Mouse (Mus musculus): ENCODE measurements at regions not wholly inside any gene's neighbourhood (a gene's known extent, or its start where the extent isn't known, plus 50 kb on each side); places are given as distances from the start of the nearest gene placed in this dataset.

DNA sequence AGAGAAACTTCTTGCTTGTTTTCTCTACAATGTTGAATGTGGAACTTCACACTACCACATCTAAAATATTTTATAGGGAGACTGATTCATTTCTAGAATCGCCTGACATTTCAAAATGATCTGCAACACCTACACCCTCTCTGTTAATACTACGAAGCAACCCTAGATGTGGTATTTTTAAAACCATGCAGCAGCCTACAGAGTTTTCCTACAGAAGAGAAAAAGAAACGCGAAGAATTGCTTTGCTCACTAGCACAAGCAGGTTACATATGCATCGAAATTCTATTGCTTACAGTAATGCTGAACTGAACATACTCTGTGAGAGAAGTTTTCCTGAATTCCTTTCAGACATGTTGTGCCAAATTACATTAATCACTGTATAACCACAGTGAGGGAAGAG lies 488.7 kb downstream of the Fat4 start:
- no peak for DNase-seq

DNA sequence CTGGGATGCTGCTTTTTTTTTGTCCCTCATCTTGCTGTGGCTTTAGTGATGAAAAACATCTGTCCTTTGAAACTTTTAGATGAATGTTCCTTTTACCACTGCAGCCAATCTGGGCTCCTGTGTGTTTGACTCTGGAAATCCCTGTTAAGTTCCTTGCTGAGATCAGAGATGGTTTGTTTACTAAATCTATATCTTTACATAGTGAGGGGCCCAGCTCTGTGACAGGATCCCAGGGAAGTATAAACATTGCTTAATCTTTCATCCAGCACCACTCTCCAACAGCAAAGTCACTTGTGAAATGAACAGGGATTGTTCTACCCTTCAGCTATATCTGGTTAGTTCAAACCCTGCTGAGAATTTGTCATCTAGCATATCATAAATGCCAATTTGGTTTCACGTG lies 501.8 kb downstream of the Fat4 start:
- DNase-seq: no peak

DNA sequence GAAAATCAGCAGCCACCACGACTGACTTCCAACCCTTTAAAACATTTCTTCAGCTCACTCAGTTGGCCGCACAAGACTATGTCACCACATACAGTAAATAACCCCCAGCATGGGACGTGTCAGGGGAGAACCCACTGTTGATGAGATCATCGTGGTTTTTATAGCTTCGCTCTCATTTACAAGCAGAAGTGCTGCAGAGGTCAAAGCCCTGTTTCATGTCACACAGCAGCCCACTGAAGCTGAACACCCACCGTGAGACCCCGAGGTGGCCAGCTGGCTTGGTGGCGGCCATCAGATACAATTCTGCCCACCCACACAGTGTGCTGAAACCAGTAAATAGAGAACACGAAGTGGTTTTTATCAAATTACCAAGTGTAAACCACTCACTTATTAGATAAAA lies 503.7 kb downstream of the Fat4 start:
- DNase-seq: peak; percentile 5 to 16

DNA sequence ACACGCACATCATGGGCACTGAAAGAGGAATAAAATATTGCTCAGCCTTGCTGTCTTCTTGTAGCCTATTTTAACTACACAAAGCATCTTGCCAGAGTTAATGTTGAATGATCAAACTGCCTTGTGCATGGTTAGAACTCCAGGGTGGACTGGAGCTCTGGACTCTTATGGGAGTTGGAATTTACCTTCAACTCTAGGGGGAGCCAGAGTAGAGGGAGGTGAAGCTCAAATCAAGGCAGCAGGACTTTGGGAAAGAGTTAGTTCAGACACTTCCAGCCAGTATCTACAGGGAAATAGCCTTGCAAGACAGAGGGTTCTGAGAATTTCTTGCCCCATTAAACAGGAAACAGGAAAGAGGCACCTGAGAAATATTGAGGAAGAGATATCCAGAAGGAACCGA lies 505.3 kb downstream of the Fat4 start:
- DNase-seq: no peak

DNA sequence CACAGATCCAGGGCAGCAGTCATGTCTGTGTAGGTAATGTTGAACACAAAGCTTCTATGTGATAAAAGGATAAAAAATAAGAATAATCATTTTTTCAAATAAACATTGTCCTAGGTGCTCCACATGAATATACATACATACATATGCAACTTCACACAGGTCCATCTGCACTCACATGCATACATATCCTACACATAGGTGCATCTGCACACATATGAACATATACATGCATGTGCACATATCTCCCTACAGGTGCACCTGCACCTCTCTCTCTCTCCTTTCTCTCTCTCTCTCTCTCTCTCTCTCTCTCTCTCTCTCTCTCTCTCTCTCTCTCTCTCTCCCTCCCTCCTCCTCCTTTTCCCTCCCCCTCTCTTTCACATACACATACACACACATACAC lies 509.9 kb downstream of the Fat4 start:
- DNase-seq: no peak

DNA sequence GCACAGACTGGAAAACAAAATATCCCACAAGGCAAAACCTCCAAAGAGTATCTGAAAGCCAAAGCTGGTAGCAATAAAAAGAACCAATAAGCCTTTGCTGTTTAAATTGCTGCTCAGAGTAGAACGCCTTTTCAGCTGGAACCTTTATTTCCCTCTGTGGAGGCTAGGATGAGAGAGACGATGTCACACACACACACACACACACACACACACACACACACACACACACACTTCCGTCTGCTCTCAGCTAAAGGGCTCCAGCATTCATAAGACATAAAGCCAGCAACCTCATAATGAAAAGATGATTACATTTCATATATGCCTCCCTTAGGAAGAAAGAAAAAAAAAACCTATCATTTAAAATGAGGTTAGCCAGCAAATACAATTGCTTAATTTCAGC lies 510.5 kb downstream of the Fat4 start:
- DNase-seq: no peak

DNA sequence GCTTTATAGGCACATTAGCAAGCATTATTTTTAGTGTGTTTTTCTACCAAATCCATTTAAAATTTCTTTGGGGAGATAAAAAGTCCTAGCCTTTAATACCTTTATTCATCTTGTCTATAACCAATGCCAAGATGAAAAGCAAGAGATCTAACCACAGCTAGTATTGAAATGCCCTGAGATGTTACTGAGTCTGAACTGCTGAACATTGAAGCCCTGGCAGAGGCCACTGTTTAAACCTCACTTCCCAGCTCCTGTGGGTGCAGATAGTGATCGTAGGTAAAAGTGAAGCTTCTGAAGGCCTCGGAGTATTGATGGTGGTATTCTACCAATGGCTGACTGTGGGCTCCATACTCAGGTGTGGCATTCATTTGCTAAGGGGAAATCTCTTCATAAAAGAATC lies 510.9 kb downstream of the Fat4 start:
- no peak for DNase-seq

DNA sequence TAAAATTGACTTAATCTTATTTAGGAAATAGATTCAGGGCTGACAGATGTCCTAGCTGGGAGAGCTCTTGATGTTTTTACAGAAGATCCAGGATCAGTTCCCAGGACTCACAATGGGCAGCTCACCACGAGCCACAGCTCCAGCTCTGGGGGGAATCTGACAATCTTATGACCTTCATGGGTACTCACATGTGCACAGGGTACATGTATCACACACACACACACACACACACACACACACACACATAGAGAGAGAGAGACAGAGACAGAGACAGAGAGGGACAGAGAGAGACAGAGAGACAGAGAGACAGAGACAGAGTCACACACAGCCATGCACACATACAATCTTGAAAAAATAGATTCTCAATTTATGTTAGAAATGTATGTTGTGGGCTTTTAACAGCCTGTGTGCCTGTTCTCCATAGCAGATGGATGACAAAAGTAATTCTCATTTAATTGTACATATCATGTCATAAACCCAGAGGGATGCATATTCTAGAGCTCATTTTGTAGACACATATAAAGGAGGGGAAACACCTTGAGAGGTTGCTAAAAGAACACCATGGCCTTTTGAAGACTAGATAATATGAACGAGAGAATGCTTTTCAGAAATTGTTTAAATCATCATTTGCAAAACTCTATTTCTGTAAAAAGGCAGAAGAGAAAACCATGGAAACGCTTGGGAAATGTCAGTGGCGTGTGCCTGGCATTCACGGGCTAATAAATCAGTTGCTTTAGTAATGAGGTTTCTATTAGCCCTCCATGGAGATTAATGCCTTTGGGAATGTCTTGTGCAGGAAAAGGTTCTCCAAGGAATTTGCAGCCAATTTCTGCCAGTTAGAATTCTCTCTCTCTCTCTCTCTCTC lies 538.3 kb downstream of the Fat4 start:
- DNase-seq: no peak

DNA sequence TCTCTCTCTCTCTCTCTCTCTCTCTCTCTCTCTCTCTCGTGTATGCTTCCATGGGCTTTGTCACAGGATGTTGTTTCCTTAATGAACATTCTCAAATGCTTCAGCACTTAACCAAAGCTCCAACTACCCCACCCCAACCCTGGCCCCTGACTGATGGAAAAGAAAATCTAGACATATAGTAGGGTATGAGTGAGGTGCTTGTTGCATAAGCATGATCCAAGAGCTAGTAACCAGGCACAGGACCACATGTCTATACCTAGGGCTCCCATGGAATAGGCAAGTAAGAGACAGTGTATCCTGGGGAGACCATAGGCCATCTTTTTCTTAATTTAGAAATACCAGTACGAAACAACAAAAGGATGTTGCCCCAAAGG lies 538.9 kb downstream of the Fat4 start:
- no peak for DNase-seq

DNA sequence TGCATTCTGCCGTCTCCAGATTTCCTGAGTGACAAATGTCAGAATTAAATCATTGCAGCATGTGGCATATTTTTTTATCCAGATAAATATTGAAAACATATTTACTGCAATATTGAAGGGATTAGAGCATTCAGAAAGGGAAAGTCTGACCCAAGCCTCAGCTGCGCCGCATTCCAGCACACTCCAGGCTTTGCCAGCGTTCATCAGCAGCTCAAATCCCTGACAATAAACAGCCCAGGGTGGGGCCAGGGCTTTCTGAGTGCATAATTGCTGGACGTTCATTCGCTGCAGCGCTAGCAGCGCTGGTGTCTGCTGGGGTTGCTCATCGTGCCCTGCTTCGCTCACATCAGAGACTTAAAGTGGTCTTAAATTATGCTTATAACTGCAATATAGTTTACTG lies 556.6 kb downstream of the Fat4 start:
- DNase-seq: peak; percentile 5 to 11

DNA sequence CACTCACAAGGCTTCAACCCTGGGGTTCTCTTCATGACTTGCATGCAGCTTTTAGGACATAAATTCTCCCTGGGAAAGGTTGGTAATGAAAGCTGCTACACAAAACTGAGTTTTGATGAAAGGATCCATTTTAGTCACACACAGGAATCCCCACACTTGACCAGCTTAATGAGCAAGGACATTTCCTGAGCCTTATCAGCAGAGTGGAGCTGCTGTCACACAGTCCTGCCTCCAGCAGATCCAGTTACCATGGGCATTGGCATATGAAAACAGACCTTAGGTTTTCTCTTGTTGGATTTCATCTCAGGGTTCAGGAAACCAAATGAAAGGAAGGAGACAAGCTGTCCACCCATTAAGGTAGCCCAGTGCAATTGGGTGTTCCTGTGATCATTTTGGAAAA lies 568.9 kb downstream of the Fat4 start:
- no peak for DNase-seq

DNA sequence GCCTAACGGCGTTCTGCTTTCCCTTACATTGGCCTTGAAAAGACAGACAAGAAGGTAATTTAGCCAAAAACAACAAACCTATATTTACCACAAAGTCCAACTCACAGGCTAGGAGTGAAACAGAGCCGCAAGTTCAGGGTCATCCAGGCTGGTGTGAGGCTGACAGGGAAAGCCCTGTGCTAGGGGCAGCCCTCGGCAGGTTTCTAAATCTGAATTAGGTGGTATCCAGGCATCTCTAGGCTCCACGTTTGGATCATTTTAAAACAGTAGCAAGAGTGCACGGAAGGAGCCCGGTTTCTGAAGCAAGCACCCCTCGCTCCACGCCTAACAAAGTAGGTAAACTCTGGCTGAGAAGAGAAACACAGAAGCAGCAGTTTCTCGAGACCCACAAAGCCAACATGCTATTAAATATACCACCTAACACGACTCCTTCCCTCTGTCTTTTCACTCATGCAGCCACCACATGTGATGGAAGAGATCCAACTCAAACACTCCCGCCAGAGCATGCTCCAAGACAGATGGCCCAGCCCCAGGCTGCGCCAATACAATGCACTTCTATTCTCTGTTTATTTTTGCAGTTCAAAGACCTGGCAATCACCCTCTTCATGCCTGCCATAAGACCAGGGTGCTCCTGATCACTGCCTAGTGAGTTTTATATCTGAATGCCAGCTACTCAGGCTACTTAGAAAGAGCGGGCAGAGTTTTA lies 573.6 kb downstream of the Fat4 start:
- DNase-seq: peak; percentile 16 to 20

DNA sequence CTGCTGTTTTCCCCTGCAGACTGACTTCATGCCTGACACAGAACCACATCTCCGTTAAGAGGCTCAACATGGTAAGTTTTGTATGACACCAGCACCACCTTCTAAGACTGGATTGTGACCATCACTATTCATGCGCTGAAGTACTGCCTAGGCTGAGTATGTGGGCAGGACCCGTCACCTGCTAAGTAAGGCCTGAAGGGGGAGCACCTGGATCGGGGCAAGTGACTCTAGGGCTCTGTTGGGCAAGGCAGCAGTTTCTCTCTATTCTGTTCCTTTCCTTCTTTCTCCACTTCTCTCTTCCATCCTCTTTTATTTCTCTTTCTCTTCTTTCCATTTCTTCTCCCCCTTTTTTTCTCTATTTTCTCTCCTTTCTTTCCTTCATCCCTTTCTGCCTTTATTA lies 574.8 kb downstream of the Fat4 start:
- no peak for DNase-seq

DNA sequence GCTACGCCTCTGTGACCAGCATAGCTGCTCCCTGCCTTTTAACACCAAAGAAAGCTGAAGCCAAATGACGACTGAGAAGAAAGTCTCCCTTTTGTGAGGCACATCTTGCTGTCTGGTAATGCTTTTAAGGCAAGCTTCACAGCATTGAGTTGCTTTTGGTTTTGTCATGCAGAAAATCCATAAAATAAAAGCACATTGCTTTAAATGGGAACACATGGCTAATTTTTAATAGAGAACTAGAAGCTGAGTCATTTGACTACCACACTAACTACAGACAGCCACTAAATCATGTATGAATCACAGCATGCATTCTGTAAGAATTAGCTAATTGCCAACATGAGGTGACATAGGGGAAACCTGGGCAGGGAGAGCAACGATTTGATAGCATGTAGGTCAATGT lies 579.1 kb downstream of the Fat4 start:
- DNase-seq: no peak

DNA sequence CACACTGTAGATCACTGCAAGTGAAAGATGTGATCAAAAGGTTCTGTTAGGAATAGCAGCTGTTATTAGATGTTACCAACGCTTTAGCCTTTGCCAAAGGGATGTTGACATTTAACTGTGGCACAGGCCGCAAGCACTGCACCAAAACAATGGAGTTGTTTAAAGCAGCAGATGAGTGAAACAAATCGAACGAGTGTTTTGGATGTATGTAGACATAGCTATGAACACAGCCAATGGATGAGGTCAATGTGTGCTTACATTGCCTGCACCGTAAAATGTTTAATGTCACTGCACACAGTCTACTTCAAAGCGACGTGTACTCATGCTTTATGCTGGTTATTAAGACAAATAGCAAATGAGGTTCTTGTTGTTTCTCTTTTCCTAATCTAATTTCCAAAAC lies 602.7 kb downstream of the Fat4 start:
- no peak for DNase-seq

DNA sequence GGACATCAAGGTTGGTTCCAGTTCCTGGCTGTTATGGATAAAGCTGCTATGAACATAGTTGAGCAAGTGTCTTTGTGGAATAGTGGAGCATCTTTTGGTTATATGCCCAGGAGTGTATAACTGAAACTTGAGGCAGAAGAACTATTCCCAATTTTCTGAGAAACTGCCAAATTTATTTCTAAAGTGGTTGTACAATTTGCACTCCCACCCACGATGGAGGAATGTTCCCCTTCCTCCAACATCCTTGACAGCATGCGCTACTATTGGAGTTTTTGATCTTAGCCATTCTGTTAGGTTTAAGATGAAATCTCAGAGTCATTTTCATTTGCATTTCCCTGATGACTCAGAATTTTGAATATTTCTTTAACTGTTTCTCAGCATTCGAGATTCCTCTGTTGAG lies 607.6 kb downstream of the Fat4 start:
- no peak for DNase-seq

DNA sequence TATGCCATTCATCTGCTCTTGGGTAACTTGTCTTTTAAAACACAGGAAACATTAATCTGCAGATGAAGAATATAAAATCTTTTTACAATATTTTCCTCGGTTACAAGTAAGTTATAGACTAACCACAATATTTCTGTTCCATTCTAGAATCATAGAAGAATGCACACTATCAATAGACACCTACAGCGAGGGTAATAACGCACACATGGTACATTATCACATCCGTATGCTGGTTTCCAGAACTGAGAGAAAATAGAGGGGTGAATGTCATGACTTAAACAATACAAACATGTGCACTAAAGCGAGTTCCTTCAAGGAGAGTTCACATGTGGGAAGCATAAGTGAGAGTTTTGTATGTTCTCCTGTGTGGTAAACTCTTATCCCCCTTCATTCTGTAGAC lies 641.3 kb downstream of the Fat4 start:
- no peak for DNase-seq

DNA sequence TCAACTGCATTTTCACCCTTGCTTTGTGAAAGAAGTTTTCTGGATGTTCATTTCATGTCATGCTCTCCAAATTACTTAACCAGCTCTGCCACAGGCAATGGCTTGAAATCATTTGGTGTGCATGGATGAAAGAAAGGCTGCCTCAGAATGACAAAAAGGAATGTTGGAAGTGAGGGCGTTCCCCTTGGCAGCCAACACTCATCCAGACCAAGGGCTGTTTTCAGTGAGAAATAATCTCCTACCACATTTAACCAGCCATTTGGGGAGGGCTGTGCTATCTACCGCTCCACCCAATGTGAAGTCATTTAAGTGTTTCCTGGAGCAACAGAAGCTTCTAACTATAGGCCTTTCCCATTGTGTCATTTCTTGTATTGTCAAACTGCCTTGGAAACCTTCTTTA lies 650.8 kb downstream of the Fat4 start:
- DNase-seq: no peak

DNA sequence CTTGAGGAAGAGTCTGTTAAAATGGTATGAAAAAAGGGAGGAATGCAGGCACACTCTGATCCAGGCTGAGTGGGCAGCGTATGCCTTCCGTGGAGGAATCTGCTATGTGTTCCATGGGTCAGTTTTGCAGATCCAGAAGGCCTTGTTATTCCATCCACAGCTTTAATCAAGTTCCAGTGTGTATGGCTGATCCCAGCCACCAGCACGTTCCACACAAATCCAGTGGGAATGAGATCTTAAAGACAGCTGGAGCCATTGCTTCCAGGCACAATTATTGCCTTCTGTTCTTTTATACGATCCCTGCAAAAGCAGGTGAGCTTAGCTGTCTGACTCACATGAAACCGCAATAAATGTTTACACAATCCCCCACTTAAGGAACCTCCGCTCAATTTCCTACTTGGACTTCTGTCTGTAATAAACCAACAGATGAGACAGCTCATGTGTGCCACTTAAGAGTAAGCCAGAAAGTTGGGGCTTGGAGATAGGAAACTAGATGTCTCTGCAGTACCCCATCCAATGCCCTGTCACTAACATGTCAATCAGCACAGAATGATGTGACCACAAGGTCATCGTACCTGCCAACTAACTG lies 653.9 kb downstream of the Fat4 start:
- no peak for DNase-seq

DNA sequence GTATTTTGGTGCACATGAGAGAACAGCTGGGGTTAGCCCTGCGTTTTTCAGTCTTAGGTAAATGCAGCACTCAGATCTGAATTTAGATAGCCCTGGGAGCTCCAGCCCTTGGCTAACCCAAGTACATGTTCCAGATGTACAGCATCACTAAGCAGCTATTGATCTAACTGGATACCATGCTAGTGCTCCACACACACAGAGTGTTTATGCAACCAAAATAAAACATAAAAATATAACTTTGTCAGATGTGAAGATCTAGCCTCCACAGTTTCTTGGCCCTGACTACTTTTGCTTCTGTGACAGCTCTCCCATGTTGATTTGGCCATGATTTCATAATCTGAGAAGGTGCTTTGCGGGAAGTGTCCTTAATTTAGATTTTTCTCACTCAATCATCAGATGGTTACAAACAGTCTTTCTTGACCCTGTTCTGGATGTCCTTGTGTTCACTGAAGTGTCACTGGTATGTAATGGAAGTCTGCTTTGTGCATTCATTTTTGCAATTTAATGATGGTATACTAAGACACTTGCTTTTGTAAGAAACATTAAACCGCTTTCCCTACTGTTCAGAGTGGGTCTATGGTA lies 672.8 kb downstream of the Fat4 start:
- no peak for DNase-seq

DNA sequence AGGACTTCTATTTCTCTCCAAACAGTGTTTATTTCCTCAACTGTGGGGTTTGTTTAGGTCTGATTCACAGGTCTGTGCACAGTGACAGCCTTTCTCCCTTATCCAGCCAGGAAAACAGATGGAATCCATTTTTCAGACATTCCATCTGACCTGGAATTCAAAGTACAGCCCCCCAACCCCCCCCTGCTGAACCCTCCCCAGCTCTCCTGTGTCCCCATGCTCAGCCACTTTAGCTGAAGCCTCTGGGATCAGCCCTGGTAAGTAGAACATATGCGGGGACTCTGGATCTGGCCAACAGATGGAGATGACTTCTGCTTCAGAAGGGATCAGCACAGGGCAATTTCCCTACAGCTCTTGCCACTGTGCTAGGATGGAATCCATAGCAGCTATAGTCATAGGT lies 674.2 kb downstream of the Fat4 start:
- DNase-seq: no peak

DNA sequence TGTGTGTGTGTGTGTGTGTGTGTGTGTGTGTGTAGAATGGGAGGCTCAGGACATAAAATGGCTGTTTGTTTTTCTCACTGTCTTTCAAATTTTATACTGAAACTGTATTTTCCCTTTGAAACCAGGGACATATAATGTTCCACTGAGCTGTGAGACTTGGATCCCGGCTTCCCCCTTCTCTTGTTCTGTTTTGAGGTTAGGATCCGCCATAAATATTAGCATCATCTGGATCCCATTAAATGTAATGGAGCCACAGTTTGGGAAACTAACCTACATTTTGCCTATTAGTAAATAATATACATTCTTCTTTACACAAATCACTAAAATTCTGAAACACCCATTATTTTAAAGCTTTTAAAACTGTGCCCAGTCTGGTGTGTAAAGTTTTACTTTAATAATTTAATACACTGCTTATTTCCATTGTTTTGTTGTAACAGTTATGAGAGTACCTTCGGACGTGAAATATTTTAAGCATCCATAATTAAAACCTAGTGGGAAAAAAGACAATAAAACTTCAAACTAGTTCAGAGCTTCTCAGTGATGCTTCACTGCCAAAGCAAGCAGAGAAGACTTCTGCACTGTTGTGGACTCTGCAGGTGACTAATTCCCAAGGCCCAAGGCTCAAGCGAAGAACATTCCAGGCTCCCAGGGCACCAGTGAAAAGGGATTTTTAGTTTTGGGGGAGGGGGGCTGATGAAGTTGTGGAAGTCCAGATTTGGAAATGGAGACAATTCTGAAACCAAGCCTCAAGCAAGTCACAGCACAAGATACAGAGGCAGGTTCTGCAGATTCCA lies 684.9 kb downstream of the Fat4 start:
- no peak for DNase-seq

DNA sequence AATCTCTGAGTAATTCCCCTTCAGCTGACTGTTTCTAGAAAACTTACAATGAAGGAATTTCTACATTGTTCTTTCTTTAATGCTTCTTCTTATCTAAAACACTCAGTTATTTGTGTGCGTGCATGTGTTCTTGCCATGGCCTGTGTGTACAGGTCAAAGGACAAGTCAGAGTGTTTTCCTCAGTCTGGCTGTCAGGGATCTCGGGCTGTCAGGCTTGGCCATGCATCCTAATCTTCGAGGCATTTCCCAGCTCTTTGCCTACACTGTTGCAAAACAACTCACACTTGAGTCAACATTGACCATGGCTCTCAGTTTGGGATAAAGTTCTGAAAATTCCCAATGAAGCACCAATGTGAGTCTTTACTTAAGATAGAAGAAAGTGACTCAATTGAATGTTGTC lies 688.5 kb downstream of the Fat4 start:
- DNase-seq: peak in 1 of 2 experiments; percentile 4

Measured in kidney, postnatal 4 days (tissue).